Comparison of ENCODE assay signal across 10 mouse cellular contexts in the genomic region with DNA sequence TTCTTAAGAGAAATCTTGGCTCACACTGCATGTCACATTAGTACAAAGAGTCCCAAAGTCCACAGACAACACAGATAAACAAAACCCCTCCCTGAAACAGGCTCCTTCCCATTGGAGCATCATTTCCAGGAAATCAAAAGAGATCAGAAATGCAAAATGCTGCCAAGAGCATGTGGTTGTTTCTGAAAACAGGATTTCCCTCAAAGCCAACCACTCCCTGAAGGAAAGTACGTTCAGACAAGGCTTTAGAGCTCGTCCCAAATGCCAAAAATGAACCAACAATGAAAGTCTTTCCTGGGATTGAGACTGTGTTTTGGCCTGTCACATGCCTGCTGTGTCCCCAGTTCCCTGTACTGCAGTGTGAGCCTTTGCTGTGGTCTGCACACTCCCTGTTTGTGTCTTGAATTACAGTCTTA. TPM values are rescaled to one million over a fixed set of nuclear protein-coding genes. Genes with fewer than 3 reads are reported as not detected.
A peak's percentile ranks its signal among the peaks of the same experiment; 100 is the strongest.
DNase-seq lines count a peak whose midpoint lies in the region; ATAC-seq lines count a peak whose summit lies in the region.
"Had no signal": no experiment of that assay in that cellular context is flagged by ENCODE, and none has a peak within 500 bp of the region (broad histone marks: within the 10 kb centered on the region; RNA-seq: fewer than 3 reads in every experiment).

No protein-coding gene starts in this region.

- ATAC-seq in kidney, embryonic 16.5 days (ENCODE audit: low FRiP score, low TSS enrichment): no peak
- ATAC-seq in heart, embryonic 13.5 days (ENCODE audit: extremely low read depth, insufficient number of reproducible peaks, low FRiP score, low TSS enrichment): no peak
- peak; percentile 73 for ATAC-seq in intestine, embryonic 16.5 days
- no peak for ATAC-seq in inflammation-experienced regulatory T-cells, adult 6 months
- no peak for ATAC-seq in megakaryocyte progenitor cell, adult 5-6 weeks (replicated peaks; ENCODE audit: poor library complexity)

- no peak overlapping the region for H3K4me2 ChIP-seq in kidney, embryonic 16.5 days (replicated peaks; ENCODE audit: low read depth, low read length)
- H3K4me2 ChIP-seq in heart, embryonic 13.5 days: no peak overlapping the region
- H3K4me2 ChIP-seq in intestine, embryonic 16.5 days (ENCODE audit: low read depth, low read length): no peak overlapping the region

- no peak overlapping the region; the same call in none of the 2 replicates for H3K27ac ChIP-seq in kidney, embryonic 16.5 days (ENCODE audit: low read length)
- H3K27ac ChIP-seq in heart, embryonic 13.5 days (replicated peaks): peak overlapping the region; percentile 45; the same call in 1 of the 2 replicates
- H3K27ac ChIP-seq in intestine, embryonic 16.5 days (ENCODE audit: low read length): no peak overlapping the region

- H3K4me1 ChIP-seq in kidney, embryonic 16.5 days (ENCODE audit: insufficient read depth, low read length): no peaks in the 10 kb centered on the region
- H3K4me1 ChIP-seq in heart, embryonic 13.5 days: no peaks in the 10 kb centered on the region
- H3K4me1 ChIP-seq in intestine, embryonic 16.5 days (ENCODE audit: control insufficient read depth, insufficient read depth, low read length): no peaks in the 10 kb centered on the region

- 56% methylated on average over 2 of the region's 2 CpGs for whole genome bisulfite sequencing in kidney, embryonic 16.5 days
- WGBS in heart, embryonic 13.5 days: 51% methylated on average over 2 of the region's 2 CpGs
- 57% methylated on average over 2 of the region's 2 CpGs for WGBS in intestine, embryonic 16.5 days

- DNase-seq in kidney, adult 8-10 months: peak; percentile 35 to 76
- DNase-seq in lung, postnatal 25 days (ENCODE audit: low spot score): peak; percentile 91
- DNase-seq: adrenal gland, postnatal 10 days; cerebellum, adult 9-10 months; gastrocnemius, postnatal 14 days had no signal

- no peaks in the 10 kb centered on the region for H3K27me3 ChIP-seq in kidney, embryonic 16.5 days (ENCODE audit: insufficient read depth, low read length)
- no peaks in the 10 kb centered on the region for H3K27me3 ChIP-seq in heart, embryonic 13.5 days (replicated peaks)
- no peaks in the 10 kb centered on the region for H3K27me3 ChIP-seq in intestine, embryonic 16.5 days (replicated peaks; ENCODE audit: control insufficient read depth, insufficient read depth, low read length)

- no peaks in the 10 kb centered on the region for H3K36me3 ChIP-seq in kidney, embryonic 16.5 days (ENCODE audit: insufficient read depth, low read length)
- H3K36me3 ChIP-seq in heart, embryonic 13.5 days: no peaks in the 10 kb centered on the region
- no peaks in the 10 kb centered on the region for H3K36me3 ChIP-seq in intestine, embryonic 16.5 days (ENCODE audit: control insufficient read depth, insufficient read depth, low read length)

- H3K4me3 ChIP-seq in kidney, embryonic 16.5 days (ENCODE audit: low read length): no peak overlapping the region
- H3K4me3 ChIP-seq in heart, embryonic 13.5 days: no peak overlapping the region
- H3K4me3 ChIP-seq in intestine, embryonic 16.5 days (ENCODE audit: low read length): no peak overlapping the region

- no peak overlapping the region for H3K9ac ChIP-seq in kidney, embryonic 16.5 days (replicated peaks; ENCODE audit: low read length)
- H3K9ac ChIP-seq in heart, embryonic 13.5 days: no peak overlapping the region
- no peak overlapping the region for H3K9ac ChIP-seq in intestine, embryonic 16.5 days (ENCODE audit: low read depth, low read length)

- no peaks in the 10 kb centered on the region for H3K9me3 ChIP-seq in kidney, embryonic 16.5 days (ENCODE audit: low read length)
- H3K9me3 ChIP-seq in heart, embryonic 13.5 days: no peaks in the 10 kb centered on the region
- no peaks in the 10 kb centered on the region for H3K9me3 ChIP-seq in intestine, embryonic 16.5 days (ENCODE audit: control insufficient read depth, low read length)

RNA-seq across cellular contexts. Expression of a gene that starts 12.6 kb away (rescaled TPM):
- polyA plus RNA-seq in kidney, embryonic 16.5 days (2015; fragmentation: Nextera tagmentation; extraction: Ambion mirVana): 1.5 and 2.3 TPM in 2 replicates
- 0.27 and 0.33 TPM in 2 replicates for polyA plus RNA-seq in heart, embryonic 13.5 days (2015; fragmentation: Nextera tagmentation; extraction: Ambion mirVana)
- polyA plus RNA-seq in intestine, embryonic 16.5 days (2015; fragmentation: Nextera tagmentation; extraction: Ambion mirVana): 3.3 and 4.1 TPM in 2 replicates
- polyA plus RNA-seq in inflammation-experienced regulatory T-cells, adult 6 months (2017; shearing (Covaris generic)): 10 to 100 TPM; 15.8 to 38.5 (median 37.1) TPM
- total RNA-seq in megakaryocyte progenitor cell, adult 5-6 weeks (2015): 23.1 and 32.0 TPM in 2 replicates
- total RNA-seq in megakaryocyte progenitor cell, adult 5-6 weeks (2017): 24.5 and 29.0 TPM in 2 replicates
